Mouse (Mus musculus) kidney, adult 2 months (tissue): Measurements from ENCODE around the gene Ifitm2.

Experiments used
- CTCF ChIP-seq: fragments of 200-500 bp; conservative IDR thresholded peaks from 2 replicates; pipeline ENCODE4 v1.5.1; 2011; ENCODE audit warnings: low read depth, mild to moderate bottlenecking, control low read depth, low read length, moderate library complexity, mixed read lengths; ENCODE audit not compliant: insufficient read depth, insufficient read length
- POLR2A ChIP-seq: fragments of 200-500 bp; IDR thresholded peaks from one replicate; pipeline ENCODE4 v1.6.1; 2011; ENCODE audit warnings: low read depth, low read length, control low read depth

GRCm38 (mm10) chr7:140955342-140955741 lies 445 bp downstream of the Ifitm2 start:
- TF ChIP-seq CTCF (no peak), POLR2A (no peak)
